Mouse (Mus musculus) neural tube, embryonic 11.5 days (tissue): ENCODE data around the gene Zfp541. TPM values are rescaled to one million over a fixed set of nuclear protein-coding genes. Genes with fewer than 3 reads are reported as not detected.

Source experiments
- ATAC-seq: fragments of 200-750 bp; cut with Nextera tagmentation; 2 replicates; pipeline ENCODE4 v1.8.0; 2017; ENCODE audit warnings: moderate number of reproducible peaks, mild to moderate bottlenecking, moderate TSS enrichment, moderate library complexity; ENCODE audit not compliant: insufficient read depth, low FRiP score, low TSS enrichment
- DNase-seq: peaks from one replicate; pipeline ENCODE4 v3.0.0-alpha.2; 2015; ENCODE audit warnings: low spot score
- H3K27ac ChIP-seq: fragments of 300-500 bp; sonication (generic); 2 replicates; pipeline ENCODE4 v1.5.1; 2014; ENCODE audit warnings: low read depth, mild to moderate bottlenecking, low read length
- H3K27me3 ChIP-seq: fragments of 300-500 bp; sonication (generic); 2 replicates; pipeline ENCODE4 v1.6.1; 2014; ENCODE audit warnings: mild to moderate bottlenecking, low read length, mixed read lengths; ENCODE audit not compliant: control insufficient read depth, insufficient read depth
- H3K36me3 ChIP-seq: fragments of 300-500 bp; sonication (generic); 2 replicates; pipeline ENCODE4 v1.6.1; 2014; ENCODE audit warnings: mild to moderate bottlenecking, low read length, moderate library complexity, mixed read lengths; ENCODE audit not compliant: control insufficient read depth, insufficient read depth
- H3K4me1 ChIP-seq: fragments of 300-500 bp; sonication (generic); 2 replicates; pipeline ENCODE4 v1.6.1; 2014; ENCODE audit warnings: low read length, mixed read lengths; ENCODE audit not compliant: control insufficient read depth, insufficient read depth
- H3K4me2 ChIP-seq: fragments of 300-500 bp; sonication (generic); 2 replicates; pipeline ENCODE4 v1.6.1; 2014; ENCODE audit warnings: low read depth, mild to moderate bottlenecking, moderate library complexity
- H3K4me3 ChIP-seq: fragments of 300-500 bp; sonication (generic); 2 replicates; pipeline ENCODE4 v1.5.1; 2014; ENCODE audit warnings: low read depth, low read length
- H3K9ac ChIP-seq: fragments of 300-500 bp; sonication (generic); 2 replicates; pipeline ENCODE4 v1.6.1; 2014; ENCODE audit warnings: mild to moderate bottlenecking, low read length
- H3K9me3 ChIP-seq: fragments of 300-500 bp; sonication (generic); 2 replicates; pipeline ENCODE4 v1.6.1; 2016; ENCODE audit warnings: low read length; ENCODE audit not compliant: control insufficient read depth
- WGBS: fragments of 180-500 bp; shearing (Covaris S2); extraction: QIAGEN DNeasy Blood & Tissue Kit; methylation state at CpG from one replicate; pipeline ENCODE4 v1.1.7; 2014; 5-methylcytosine and 5-hydroxymethylcytosine counted together
- polyA plus RNA-seq: library from polyadenylated mRNA; unstranded; fragments of >200 nt; fragmentation: Nextera tagmentation; extraction: Ambion mirVana; gene quantifications from 2 replicates; pipeline ENCODE4 v1.2.1, GENCODE M21; 2014

Zfp541 gene
- polyA plus RNA-seq, 1 experiment from 2014 or later = 0.08 TPM

DNA sequence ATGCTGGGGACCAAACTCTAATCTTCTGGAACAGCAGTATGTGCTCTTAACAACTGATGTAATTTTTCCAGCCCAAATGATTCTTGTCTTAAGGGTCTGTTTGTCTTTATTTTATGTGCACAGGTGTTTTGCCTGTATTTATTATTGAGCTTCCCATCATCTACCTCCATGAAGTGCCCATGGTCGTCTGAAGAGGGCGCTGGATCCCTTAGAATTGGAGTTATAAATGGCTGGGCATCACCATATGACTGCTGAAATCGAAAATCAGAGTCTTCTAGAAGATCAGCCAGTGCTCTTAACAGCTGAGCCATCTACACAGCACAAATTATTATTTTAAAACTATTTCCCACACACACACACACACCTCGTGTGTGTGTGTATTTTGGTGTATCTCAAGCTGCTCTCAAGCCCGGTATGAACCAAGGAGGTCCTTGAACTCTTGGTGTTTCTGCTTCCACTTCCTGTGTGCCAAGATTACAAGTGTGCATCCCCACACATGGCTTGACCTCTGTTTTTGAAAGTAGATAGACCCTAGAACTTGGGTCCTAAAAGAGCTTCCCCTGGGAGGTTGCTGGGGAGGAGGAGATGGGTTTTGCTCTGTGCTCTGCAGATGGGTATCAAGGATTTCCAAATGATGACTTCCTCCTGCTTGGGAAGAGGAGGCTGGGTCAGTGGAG lies 5.0 kb upstream of the Zfp541 start:
- 31% methylated on average over 5 of the region's 5 CpGs for WGBS

DNA sequence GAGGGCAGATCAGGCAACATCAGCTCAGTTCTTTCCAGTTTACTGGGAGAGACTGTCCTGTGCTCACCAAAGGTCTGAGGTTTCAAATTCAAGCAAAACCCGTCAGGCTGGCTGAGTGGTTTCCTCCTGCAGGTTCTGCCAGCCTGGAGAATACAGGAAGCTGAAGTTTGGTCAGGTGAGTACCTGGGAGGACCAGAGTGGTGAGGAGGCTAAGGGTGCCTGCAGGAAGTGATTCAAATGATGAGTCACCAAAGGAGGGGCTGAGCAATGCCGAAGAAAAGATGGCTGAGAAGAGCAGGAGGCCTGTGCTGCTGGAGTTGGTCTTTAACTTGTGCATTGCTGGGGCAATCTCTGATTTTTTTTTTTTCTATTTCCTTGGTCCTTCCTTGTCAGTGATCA lies 4.5 kb upstream of the Zfp541 start:
- Histone ChIP-seq H3K9me3 (peaks cover 6% of the 10 kb centered on the region; the same call in 1 of the 2 replicates), H3K9ac (no peak overlapping the region), H3K4me2 (no peak overlapping the region), H3K27me3 (peaks cover 13% of the 10 kb centered on the region), H3K4me1 (peaks cover 1% of the 10 kb centered on the region; the same call in 1 of the 2 replicates), H3K4me3 (no peak overlapping the region), H3K27ac (no peak overlapping the region), H3K36me3 (no peaks in the 10 kb centered on the region)
- 78% methylated on average over 2 of the region's 2 CpGs for WGBS
- no peak for DNase-seq
- ATAC-seq = no peak

More for the DNA sequence above, 5.0 kb upstream of the Zfp541 start:
- H3K4me1 ChIP-seq = peaks cover 5% of the 10 kb centered on the region; the same call in 1 of the 2 replicates
- H3K27ac ChIP-seq = no peak overlapping the region
- H3K4me2 ChIP-seq = no peak overlapping the region
- no peak for DNase-seq
- peaks cover 2% of the 10 kb centered on the region; the same call in 1 of the 2 replicates for H3K9me3 ChIP-seq
- peaks cover 8% of the 10 kb centered on the region for H3K27me3 ChIP-seq
- H3K36me3 ChIP-seq = no peaks in the 10 kb centered on the region
- H3K4me3 ChIP-seq = no peak overlapping the region
- ATAC-seq = no peak
- H3K9ac ChIP-seq = no peak overlapping the region

DNA sequence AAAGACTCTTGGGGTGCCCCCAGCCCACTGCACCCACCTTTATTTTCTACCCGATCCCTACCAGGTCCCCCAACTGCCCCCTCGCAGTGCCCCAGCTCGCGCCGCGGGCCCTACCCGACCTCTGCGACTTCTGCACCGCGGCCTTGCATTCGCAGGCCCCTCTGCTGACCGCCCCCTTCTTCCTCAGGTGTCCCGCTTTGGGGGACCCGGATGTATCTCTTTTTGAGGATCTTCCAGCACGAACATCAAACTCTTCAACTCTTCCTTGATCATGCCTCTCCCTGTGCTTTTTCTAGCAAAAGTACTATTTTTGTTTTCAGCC lies 446 bp downstream of the Zfp541 start:
- 65% methylated on average over 15 of the region's 15 CpGs for WGBS
- H3K4me2 ChIP-seq = no peak overlapping the region
- DNase-seq (no peak), ATAC-seq (no peak)
- no peaks in the 10 kb centered on the region for H3K4me1 ChIP-seq
- H3K27ac ChIP-seq = no peak overlapping the region
- H3K9ac ChIP-seq = no peak overlapping the region
- H3K4me3 ChIP-seq = no peak overlapping the region
- peaks cover 13% of the 10 kb centered on the region for H3K27me3 ChIP-seq
- peaks cover 6% of the 10 kb centered on the region; the same call in 1 of the 2 replicates for H3K9me3 ChIP-seq
- H3K36me3 ChIP-seq = no peaks in the 10 kb centered on the region

DNA sequence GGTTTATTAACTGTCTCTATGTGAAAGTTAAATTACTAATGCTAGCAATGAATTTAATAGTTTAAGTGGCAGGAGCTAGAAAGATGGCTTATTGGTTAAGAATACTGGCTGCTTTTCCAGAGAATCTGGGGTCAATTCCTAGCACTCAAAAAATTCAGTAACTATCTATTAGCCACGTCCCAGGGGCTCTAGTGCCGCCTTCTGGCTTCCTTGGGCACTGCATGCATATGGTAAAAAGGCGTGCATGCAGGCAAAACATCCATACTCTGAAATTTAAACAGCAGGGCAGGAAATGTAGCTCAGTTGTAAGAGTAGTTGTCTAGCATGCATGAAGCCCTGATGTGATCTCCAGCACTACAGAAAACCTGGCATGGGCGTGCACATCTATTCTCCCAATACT lies 1.9 kb downstream of the Zfp541 start:
- WGBS = 31% methylated on average over 4 of the region's 4 CpGs
- Histone ChIP-seq H3K27me3 (peaks cover 13% of the 10 kb centered on the region), H3K4me1 (no peaks in the 10 kb centered on the region), H3K9me3 (peaks cover 6% of the 10 kb centered on the region; the same call in 1 of the 2 replicates), H3K4me2 (no peak overlapping the region), H3K27ac (no peak overlapping the region), H3K36me3 (no peaks in the 10 kb centered on the region), H3K9ac (no peak overlapping the region), H3K4me3 (no peak overlapping the region)
- ATAC-seq = no peak
- DNase-seq = no peak

DNA sequence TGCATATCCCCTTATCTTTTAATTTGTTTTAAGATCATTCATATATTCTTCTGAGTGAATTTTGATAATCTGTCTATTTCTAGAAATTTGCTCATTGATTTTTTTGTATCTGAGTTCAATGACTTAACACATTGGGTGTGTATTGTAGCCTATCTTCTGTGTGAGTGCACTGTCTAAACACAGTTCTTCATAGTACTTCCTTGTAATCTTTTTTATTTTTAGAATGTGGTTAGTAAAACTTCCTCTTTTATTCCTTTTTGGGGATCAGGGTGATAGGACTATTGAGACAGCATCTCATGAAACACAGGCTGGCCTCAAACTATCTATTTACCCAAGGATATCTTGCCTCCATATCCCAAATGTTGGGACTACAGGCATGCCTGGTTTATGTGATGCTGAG lies 9.2 kb downstream of the Zfp541 start:
- H3K4me1 ChIP-seq = no peaks in the 10 kb centered on the region
- H3K27ac ChIP-seq = no peak overlapping the region
- DNase-seq = no peak
- no peaks in the 10 kb centered on the region for H3K36me3 ChIP-seq
- no peaks in the 10 kb centered on the region for H3K9me3 ChIP-seq
- H3K4me3 ChIP-seq = no peak overlapping the region
- no peaks in the 10 kb centered on the region for H3K27me3 ChIP-seq
- H3K9ac ChIP-seq = no peak overlapping the region
- no peak overlapping the region for H3K4me2 ChIP-seq
- ATAC-seq = no peak

DNA sequence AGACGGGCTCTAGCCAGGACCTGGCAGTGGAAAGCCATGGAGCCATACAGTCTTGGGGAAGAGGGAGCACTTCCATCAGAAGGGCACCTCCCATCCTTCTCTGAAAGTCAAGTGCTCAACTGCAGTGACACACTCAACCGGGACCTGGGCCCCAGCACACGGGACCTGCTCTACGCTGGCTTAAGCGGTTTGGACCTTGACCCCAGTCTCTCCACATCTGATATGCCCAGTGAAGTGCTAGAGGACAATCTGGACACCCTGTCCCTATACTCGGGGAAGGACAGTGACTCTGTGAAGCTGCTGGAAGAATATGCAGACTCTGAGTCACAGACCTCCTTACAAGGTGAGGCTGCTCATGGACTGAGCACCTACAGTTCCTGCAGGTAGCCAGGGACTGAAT lies 10.3 kb downstream of the Zfp541 start:
- WGBS = 81% methylated on average over 6 of the region's 6 CpGs
- Histone ChIP-seq H3K4me3 (no peak overlapping the region), H3K36me3 (no peaks in the 10 kb centered on the region), H3K27me3 (no peaks in the 10 kb centered on the region), H3K9me3 (no peaks in the 10 kb centered on the region), H3K4me2 (no peak overlapping the region), H3K4me1 (no peaks in the 10 kb centered on the region), H3K27ac (no peak overlapping the region), H3K9ac (no peak overlapping the region)
- no peak for ATAC-seq
- no peak for DNase-seq

DNA sequence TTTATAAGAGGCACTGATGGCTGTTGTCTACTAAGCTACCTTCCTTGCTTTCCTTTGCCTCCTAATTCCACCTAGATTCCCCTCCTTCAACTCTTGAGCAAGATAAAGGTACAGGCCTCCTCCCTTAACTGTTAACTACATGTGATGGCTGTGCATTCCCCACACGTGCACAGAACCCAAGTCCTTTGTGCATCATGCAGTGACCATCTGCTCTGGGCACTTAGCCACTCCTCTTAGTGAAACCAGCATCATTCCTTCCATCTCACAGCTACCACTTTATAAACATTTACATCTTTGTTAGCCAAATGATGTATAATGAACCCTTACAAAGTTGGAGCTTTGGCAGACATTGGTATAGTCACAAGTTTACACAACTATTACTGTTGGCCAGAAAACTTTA lies 18.3 kb downstream of the Zfp541 start:
- WGBS = 82% methylated on average over 1 of the region's 1 CpGs
- H3K4me3 ChIP-seq = no peak overlapping the region
- ATAC-seq = no peak
- no peaks in the 10 kb centered on the region for H3K9me3 ChIP-seq
- no peaks in the 10 kb centered on the region for H3K36me3 ChIP-seq
- no peak overlapping the region for H3K27ac ChIP-seq
- H3K4me1 ChIP-seq = no peaks in the 10 kb centered on the region
- no peaks in the 10 kb centered on the region for H3K27me3 ChIP-seq
- H3K4me2 ChIP-seq = no peak overlapping the region
- no peak overlapping the region for H3K9ac ChIP-seq
- DNase-seq = no peak

DNA sequence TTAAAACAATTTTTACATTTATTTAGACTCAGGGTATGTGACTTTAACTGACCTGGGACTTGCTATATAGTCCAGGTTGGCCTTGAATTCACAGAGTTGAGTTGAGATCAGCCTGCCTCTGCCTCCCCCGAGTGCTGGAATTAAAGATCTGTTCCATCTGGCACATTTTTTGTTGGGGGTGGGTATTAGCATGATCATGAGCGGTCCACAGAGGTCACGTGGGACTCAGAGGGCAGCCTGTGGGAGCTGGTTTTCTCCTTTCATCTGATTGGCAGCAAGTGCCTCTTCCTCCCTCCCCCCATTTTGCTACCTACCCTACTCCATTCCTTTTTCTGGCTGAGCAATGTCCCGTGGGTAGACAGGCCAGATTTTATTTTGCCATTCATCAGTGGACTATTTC lies 19.0 kb downstream of the Zfp541 start:
- Histone ChIP-seq H3K36me3 (no peaks in the 10 kb centered on the region), H3K27me3 (no peaks in the 10 kb centered on the region), H3K4me2 (no peak overlapping the region), H3K9me3 (no peaks in the 10 kb centered on the region), H3K4me3 (no peak overlapping the region), H3K27ac (no peak overlapping the region), H3K9ac (no peak overlapping the region), H3K4me1 (no peaks in the 10 kb centered on the region)
- ATAC-seq (no peak), DNase-seq (no peak)
- WGBS = 74% methylated on average over 4 of the region's 4 CpGs

DNA sequence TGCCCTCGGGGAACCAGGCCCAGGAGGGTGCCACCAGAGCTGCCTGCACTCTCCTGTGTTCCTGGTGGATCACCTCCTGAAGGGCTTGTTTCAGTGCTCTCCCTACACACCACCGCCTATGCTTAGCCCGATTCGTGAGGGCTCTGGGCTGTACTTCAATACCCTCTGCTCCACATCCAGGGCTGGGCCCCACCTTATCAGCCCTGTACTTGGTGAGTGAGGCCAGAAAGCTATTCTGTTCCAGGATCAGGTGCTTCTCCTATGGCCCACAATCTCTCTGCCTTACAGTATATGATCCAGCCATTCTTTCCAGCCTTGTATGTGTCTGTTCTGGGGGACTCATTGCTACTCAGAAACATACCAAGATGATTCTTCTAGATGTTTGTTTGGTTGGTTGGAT lies 21.7 kb downstream of the Zfp541 start:
- Histone ChIP-seq H3K4me2 (no peak overlapping the region), H3K9me3 (no peaks in the 10 kb centered on the region), H3K36me3 (no peaks in the 10 kb centered on the region), H3K9ac (no peak overlapping the region), H3K27ac (no peak overlapping the region), H3K27me3 (no peaks in the 10 kb centered on the region), H3K4me1 (no peaks in the 10 kb centered on the region), H3K4me3 (no peak overlapping the region)
- no peak for ATAC-seq
- WGBS = 62% methylated on average over 4 of the region's 4 CpGs
- no peak for DNase-seq
